Mouse (Mus musculus) G1E (cell line): Measurements from ENCODE around the gene Erp27. TPM values are rescaled to one million over a fixed set of nuclear protein-coding genes. Genes with fewer than 3 reads are reported as not detected.
"Not testable (repeated sequence)": the region's sequence is repeated elsewhere in the genome, so short reads cannot be mapped to it uniquely, and the experiment has no call there.

ENCODE experiments used
- ATAC-seq: 2 replicates; pipeline ENCODE4 v1.8.0; 2016; ENCODE audit warnings: mild to moderate bottlenecking; ENCODE audit not compliant: insufficient number of reproducible peaks, poor library complexity, low FRiP score, severe bottlenecking; ENCODE audit errors: extremely low read depth
- DNase-seq: peaks from one replicate; pipeline ENCODE4 v3.0.0; 2012; ENCODE audit warnings: low spot score
- H3K27me3 ChIP-seq: 2 replicates; pipeline ENCODE4 v1.6.1; 2012; ENCODE audit warnings: mild to moderate bottlenecking, low read length, inconsistent platforms; ENCODE audit not compliant: insufficient read depth
- H3K36me3 ChIP-seq: replicated peaks from 2 replicates; pipeline ENCODE3; 2012; ENCODE audit warnings: mild to moderate bottlenecking, inconsistent platforms
- H3K4me1 ChIP-seq: 2 replicates; pipeline ENCODE4 v1.6.1; 2012; ENCODE audit warnings: low read depth, low read length, inconsistent platforms, mixed read lengths; ENCODE audit not compliant: insufficient read depth
- H3K4me3 ChIP-seq: 2 replicates; pipeline ENCODE4 v1.5.1; 2012; ENCODE audit warnings: low read depth, mild to moderate bottlenecking, inconsistent platforms, low read length, moderate library complexity, mixed read lengths
- H3K9me3 ChIP-seq: replicated peaks from 2 replicates; pipeline ENCODE4 v1.6.1; 2012; ENCODE audit warnings: inconsistent platforms
- CTCF ChIP-seq: IDR thresholded peaks from 2 replicates; pipeline ENCODE4 v1.5.1; 2012; ENCODE audit warnings: low read depth, low read length, inconsistent platforms, mixed read lengths
- GATA1 ChIP-seq: IDR thresholded peaks from 2 replicates; pipeline ENCODE4 v1.6.1; 2012; ENCODE audit warnings: borderline replicate concordance, low read length, inconsistent platforms, mixed read lengths
- GATA2 ChIP-seq: IDR thresholded peaks from 2 replicates; pipeline ENCODE4 v1.6.1; 2012; ENCODE audit warnings: low read depth, low read length, inconsistent platforms, borderline replicate concordance
- POLR2AphosphoS5 ChIP-seq: IDR thresholded peaks from 2 replicates; pipeline ENCODE4 v1.6.1; 2012; ENCODE audit warnings: low read depth, low read length, inconsistent platforms; ENCODE audit not compliant: insufficient replicate concordance
- TAL1 ChIP-seq: conservative IDR thresholded peaks from 2 replicates; pipeline ENCODE4 v1.6.1; 2012; ENCODE audit warnings: low read depth, low read length, inconsistent platforms, mixed read lengths
- polyA plus RNA-seq: library from polyadenylated mRNA; stranded (reverse); fragments of >175 nt; gene quantifications from 2 replicates; pipeline ENCODE4 v1.2.3, GENCODE M21; 2012
- total RNA-seq, 2 experiments: library from RNA; stranded (forward) in 1 of 2; stranded (reverse) in 1 of 2; fragments of 200-1000 nt in 1 of 2; fragments of >200 nt in 1 of 2; fragmentation: Nextera tagmentation in 1 of 2; gene quantifications; 2 replicates each; pipeline ENCODE4 v1.2.3; 2014 to 2017

The Erp27 gene
- total and polyA plus RNA-seq, 3 experiments, result 0.87 TPM; not detected in 2

DNA sequence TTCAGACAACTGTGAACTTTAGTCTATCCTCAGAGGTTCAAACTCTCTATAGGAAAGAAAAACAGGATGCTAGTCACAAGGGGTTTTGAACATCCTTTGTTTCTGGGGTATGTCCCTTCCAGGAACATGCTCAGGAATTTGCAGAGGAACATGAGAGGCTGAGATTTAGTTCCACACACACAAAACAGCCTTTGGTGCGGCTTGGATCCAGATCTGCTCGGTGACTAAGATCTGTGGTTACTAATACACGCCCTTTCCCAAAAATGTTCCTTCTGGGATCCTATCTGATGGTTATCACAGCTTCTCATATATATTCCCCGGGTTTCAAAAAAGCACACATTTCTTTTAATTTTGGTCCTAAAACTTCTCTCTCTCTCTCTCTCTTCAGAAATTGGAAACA, 24.2 kb downstream of the Erp27 start:
- peaks cover 2% of the 10 kb centered on the region; the same call in 1 of the 2 replicates for H3K27me3 ChIP-seq
- DNase-seq (no peak), ATAC-seq (no peak)
- H3K4me3 ChIP-seq, result no peak overlapping the region
- no peak for TF ChIP-seq TAL1
- no peak for TF ChIP-seq CTCF
- TF ChIP-seq GATA1, result no peak
- TF ChIP-seq POLR2AphosphoS5, result no peak
- no peak for TF ChIP-seq GATA2
- H3K36me3 ChIP-seq, result no peaks in the 10 kb centered on the region
- peaks cover 3% of the 10 kb centered on the region for H3K4me1 ChIP-seq
- H3K9me3 ChIP-seq, result no peaks in the 10 kb centered on the region

- Histone ChIP-seq H3K36me3 (no peaks in the 10 kb centered on the region), H3K9me3 (no peaks in the 10 kb centered on the region), H3K27me3 (peaks cover 2% of the 10 kb centered on the region; the same call in 1 of the 2 replicates), H3K4me1 (no peaks in the 10 kb centered on the region), H3K4me3 (no peak overlapping the region)
- TF ChIP-seq POLR2AphosphoS5 (no peak), CTCF (no peak), TAL1 (no peak), GATA1 (no peak), GATA2 (no peak)
- no peak for DNase-seq
- ATAC-seq, result no peak
Measured at GRCm38 (mm10) chr6:136894532-136895339, 27.2 kb downstream of the Erp27 start.

GRCm38 (mm10) chr6:136892002-136892401, 30.0 kb downstream of the Erp27 start:
- Histone ChIP-seq H3K9me3 (no peaks in the 10 kb centered on the region), H3K27me3 (peaks cover 4% of the 10 kb centered on the region; the same call in 1 of the 2 replicates), H3K4me3 (no peak overlapping the region), H3K36me3 (no peaks in the 10 kb centered on the region), H3K4me1 (no peaks in the 10 kb centered on the region)
- DNase-seq, result no peak
- ATAC-seq, result no peak
- TF ChIP-seq GATA1 (no peak), TAL1 (no peak), CTCF (no peak), GATA2 (no peak)

DNA sequence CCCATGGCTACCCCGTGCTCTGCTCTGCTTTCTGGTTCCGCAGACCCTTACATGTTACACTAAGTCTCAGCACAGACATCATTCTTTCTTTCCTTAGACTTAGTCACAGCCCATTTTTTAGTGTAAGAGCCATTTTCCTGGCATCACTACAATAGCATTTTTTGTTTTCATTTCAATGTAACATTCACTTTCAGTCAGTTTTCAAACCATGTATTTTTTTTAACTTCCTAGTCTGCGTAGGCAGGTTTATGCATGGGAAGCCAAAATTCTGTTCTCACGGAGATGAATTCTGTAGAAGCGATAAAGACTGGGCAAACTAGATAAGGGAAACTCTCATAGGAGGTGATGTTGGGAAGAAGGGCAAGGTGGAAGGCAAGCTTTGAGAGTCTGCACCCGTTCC, 32.4 kb downstream of the Erp27 start:
- no peak overlapping the region for H3K4me3 ChIP-seq
- DNase-seq, result no peak
- H3K27me3 ChIP-seq, result peaks cover 8% of the 10 kb centered on the region
- no peaks in the 10 kb centered on the region for H3K4me1 ChIP-seq
- no peaks in the 10 kb centered on the region for H3K9me3 ChIP-seq
- TF ChIP-seq POLR2AphosphoS5 (no peak), TAL1 (no peak), GATA1 (no peak), GATA2 (no peak), CTCF (no peak)
- no peaks in the 10 kb centered on the region for H3K36me3 ChIP-seq
- no peak for ATAC-seq

- Histone ChIP-seq H3K36me3 (no peaks in the 10 kb centered on the region), H3K4me1 (no peaks in the 10 kb centered on the region), H3K4me3 (no peak overlapping the region), H3K9me3 (no peaks in the 10 kb centered on the region), H3K27me3 (peaks cover 8% of the 10 kb centered on the region)
- ATAC-seq, result no peak
- TF ChIP-seq GATA2 (no peak), POLR2AphosphoS5 (no peak), CTCF (no peak), GATA1 (no peak), TAL1 (no peak)
- no peak for DNase-seq
Measured at GRCm38 (mm10) chr6:136889067-136889466, 32.9 kb downstream of the Erp27 start.

DNA sequence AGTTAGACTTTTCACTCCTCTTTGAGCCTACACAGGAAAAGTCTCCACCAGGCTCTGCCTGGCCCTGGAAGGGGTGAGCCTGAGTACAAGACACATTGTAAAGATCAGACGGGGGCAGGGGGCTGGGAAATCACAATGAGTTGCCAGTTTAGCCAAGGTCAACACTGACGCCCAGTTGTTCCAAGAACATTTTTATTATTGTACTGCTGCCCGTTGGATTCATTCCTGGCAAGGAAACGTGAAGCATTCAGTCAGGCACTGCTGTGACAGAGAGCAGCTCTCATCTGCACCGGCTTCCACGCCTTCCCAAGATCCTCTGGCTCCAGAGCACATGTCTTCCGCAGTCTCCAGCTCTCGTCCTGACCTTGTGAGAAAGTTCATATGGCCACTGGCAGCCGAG, 34.1 kb downstream of the Erp27 start:
- H3K36me3 ChIP-seq, result no peaks in the 10 kb centered on the region
- H3K9me3 ChIP-seq, result no peaks in the 10 kb centered on the region
- DNase-seq (no peak), ATAC-seq (no peak)
- peaks cover 8% of the 10 kb centered on the region for H3K27me3 ChIP-seq
- TF ChIP-seq GATA2, result no peak
- no peak for TF ChIP-seq POLR2AphosphoS5
- TF ChIP-seq TAL1, result no peak
- TF ChIP-seq CTCF, result no peak
- TF ChIP-seq GATA1, result no peak
- H3K4me3 ChIP-seq, result no peak overlapping the region
- H3K4me1 ChIP-seq, result no peaks in the 10 kb centered on the region

GRCm38 (mm10) chr6:136884766-136885165, 37.2 kb downstream of the Erp27 start:
- DNase-seq, H3K36me3 ChIP-seq: not testable (repeated sequence)
- H3K27me3 ChIP-seq, result peaks cover 14% of the 10 kb centered on the region

More at GRCm38 (mm10) chr6:136884766-136885165, 37.2 kb downstream of the Erp27 start:
- not testable (repeated sequence) for H3K4me3 ChIP-seq, H3K9me3 ChIP-seq, ATAC-seq, H3K4me1 ChIP-seq
